Mouse (Mus musculus) kidney, postnatal 0 days (tissue): ENCODE results near the gene Tstd1. TPM values are rescaled to one million over a fixed set of nuclear protein-coding genes. Genes with fewer than 3 reads are reported as not detected.

Experiments
- ATAC-seq: fragments of 200-750 bp; cut with Nextera tagmentation; replicated peaks from 2 replicates; pipeline ENCODE4 v1.8.0; 2017; ENCODE audit warnings: low read depth, moderate number of reproducible peaks, moderate TSS enrichment, moderate library complexity; ENCODE audit not compliant: low FRiP score
- DNase-seq: peaks from one replicate; pipeline ENCODE4 v3.0.0-alpha.2; 2016; ENCODE audit warnings: low spot score
- H3K27ac ChIP-seq: fragments of 300-500 bp; sonication (generic); 2 replicates; pipeline ENCODE4 v1.5.1; 2014; ENCODE audit warnings: mild to moderate bottlenecking
- H3K27me3 ChIP-seq: fragments of 300-500 bp; sonication (generic); 2 replicates; pipeline ENCODE4 v1.6.1; 2014; ENCODE audit warnings: low read length, mixed read lengths; ENCODE audit not compliant: insufficient read depth
- H3K36me3 ChIP-seq: fragments of 300-500 bp; sonication (generic); 2 replicates; pipeline ENCODE4 v1.6.1; 2014; ENCODE audit warnings: low read length, mixed read lengths; ENCODE audit not compliant: insufficient read depth
- H3K4me1 ChIP-seq: fragments of 300-500 bp; sonication (generic); replicated peaks from 2 replicates; pipeline ENCODE4 v1.6.1; 2014; ENCODE audit warnings: antibody characterized with exemption, low read length, mixed read lengths; ENCODE audit not compliant: insufficient read depth
- H3K4me2 ChIP-seq: fragments of 300-500 bp; sonication (generic); 2 replicates; pipeline ENCODE4 v1.6.1; 2014; ENCODE audit warnings: mild to moderate bottlenecking, low read length, moderate library complexity, mixed read lengths
- H3K4me3 ChIP-seq: fragments of 300-500 bp; sonication (generic); replicated peaks from 2 replicates; pipeline ENCODE4 v1.5.1; 2014; ENCODE audit warnings: low read depth, low read length
- H3K9ac ChIP-seq: fragments of 300-500 bp; sonication (generic); 2 replicates; pipeline ENCODE4 v1.6.1; 2014; ENCODE audit warnings: low read depth, low read length
- H3K9me3 ChIP-seq: fragments of 300-500 bp; sonication (generic); replicated peaks from 2 replicates; pipeline ENCODE4 v1.6.1; 2016; ENCODE audit warnings: low read length, inconsistent platforms, mixed read lengths
- CTCF ChIP-seq: IDR thresholded peaks from 2 replicates; pipeline ENCODE4 v1.5.1; 2016; ENCODE audit warnings: antibody characterized with exemption, low read depth, mild to moderate bottlenecking, moderate library complexity
- WGBS: fragments of 180-500 bp; shearing (Covaris S2); extraction: QIAGEN DNeasy Blood & Tissue Kit; methylation state at CpG from one replicate; pipeline ENCODE4 v1.1.7; 2014; 5-methylcytosine and 5-hydroxymethylcytosine counted together
- polyA plus RNA-seq: library from polyadenylated mRNA; unstranded; fragments of >200 nt; fragmentation: Nextera tagmentation; extraction: Ambion mirVana; gene quantifications from 2 replicates; pipeline ENCODE4 v1.2.1, GENCODE M21; 2015

Gene Tstd1
- polyA plus RNA-seq, 1 experiment from 2014 or later: 4.8 TPM

GRCm38 (mm10) chr1:171412001-171412441 lies 6.7 kb upstream of the Tstd1 start:
- Histone ChIP-seq H3K27me3 (no peaks in the 10 kb centered on the region), H3K4me2 (peak overlapping the region; percentile 77), H3K4me1 (no peaks in the 10 kb centered on the region), H3K27ac (peak overlapping the region; percentile 90), H3K4me3 (peak overlapping the region; percentile 88), H3K9ac (peak overlapping the region; percentile 97), H3K9me3 (no peaks in the 10 kb centered on the region), H3K36me3 (peaks cover 16% of the 10 kb centered on the region)
- ATAC-seq (no peak), DNase-seq (peak; percentile 81)
- 1% methylated on average over 20 of the region's 20 CpGs for WGBS
- TF ChIP-seq CTCF: peak; percentile 5; the same call in 1 of the 2 replicates

- Histone ChIP-seq H3K27ac (peak overlapping the region; percentile 90), H3K4me1 (no peaks in the 10 kb centered on the region), H3K9ac (peak overlapping the region; percentile 97), H3K4me3 (peak overlapping the region; percentile 88), H3K4me2 (peak overlapping the region; percentile 77), H3K36me3 (peaks cover 20% of the 10 kb centered on the region), H3K9me3 (no peaks in the 10 kb centered on the region), H3K27me3 (no peaks in the 10 kb centered on the region)
- WGBS: 18% methylated on average over 3 of the region's 3 CpGs
- ATAC-seq: no peak
- TF ChIP-seq CTCF: no peak
- DNase-seq: peak; percentile 84
Observed at GRCm38 (mm10) chr1:171412446-171412845, 6.2 kb upstream of the Tstd1 start.

DNA sequence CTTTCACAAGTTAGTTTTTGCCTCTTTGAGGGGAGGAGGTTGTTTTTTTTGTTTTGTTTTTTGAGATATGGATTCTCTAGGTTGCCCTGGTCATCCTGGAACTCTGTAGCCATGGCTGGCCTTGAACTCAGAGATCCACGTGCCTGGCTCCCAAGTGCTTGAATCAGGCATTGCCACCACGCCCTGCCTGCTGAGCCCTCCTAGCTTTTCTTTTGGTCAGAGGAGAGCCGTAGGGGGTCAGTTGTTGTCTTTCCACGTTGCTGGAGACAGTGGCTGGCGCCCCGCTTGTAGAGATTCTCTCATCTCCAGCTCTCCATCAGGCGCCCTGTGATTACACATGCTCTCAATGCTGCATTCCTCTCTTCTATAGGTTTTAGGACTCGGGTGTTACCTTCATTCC lies 5.1 kb upstream of the Tstd1 start:
- H3K4me3 ChIP-seq: no peak overlapping the region
- peaks cover 21% of the 10 kb centered on the region for H3K36me3 ChIP-seq
- DNase-seq (no peak), ATAC-seq (no peak)
- H3K27ac ChIP-seq: no peak overlapping the region
- H3K27me3 ChIP-seq: no peaks in the 10 kb centered on the region
- H3K9me3 ChIP-seq: no peaks in the 10 kb centered on the region
- H3K4me1 ChIP-seq: no peaks in the 10 kb centered on the region
- no peak for TF ChIP-seq CTCF
- no peak overlapping the region for H3K9ac ChIP-seq
- 82% methylated on average over 8 of the region's 8 CpGs for WGBS
- H3K4me2 ChIP-seq: no peak overlapping the region

DNA sequence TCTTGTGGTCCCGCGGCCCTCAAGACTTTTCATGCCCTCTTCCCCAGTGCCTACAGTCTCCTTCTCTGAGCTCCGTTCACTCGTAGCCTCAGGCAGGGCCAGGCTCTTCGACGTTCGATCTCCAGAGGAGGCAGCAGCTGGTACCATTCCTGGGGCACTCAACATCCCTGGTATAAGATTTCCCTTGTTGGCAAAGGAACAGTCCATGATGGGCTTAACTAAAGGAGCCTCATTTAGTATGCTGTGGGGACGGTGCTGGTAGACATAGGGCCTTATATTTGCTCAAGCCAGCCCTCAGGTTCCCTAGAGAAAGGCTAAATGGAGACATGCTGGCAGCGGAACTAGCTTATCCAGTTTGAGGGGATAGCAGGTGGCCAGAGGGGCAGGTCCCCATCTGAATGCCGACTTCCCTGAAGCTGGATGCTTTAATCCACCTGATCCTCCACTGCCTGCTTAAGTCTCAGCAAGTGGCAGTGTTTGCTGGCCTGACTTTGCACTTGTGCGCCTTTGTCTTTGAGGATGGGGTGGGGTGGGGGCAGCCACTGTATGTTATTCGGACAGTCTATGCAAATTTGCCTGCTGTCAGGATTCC lies 715 bp downstream of the Tstd1 start:
- Histone ChIP-seq H3K4me2 (no peak overlapping the region), H3K9ac (no peak overlapping the region), H3K27me3 (no peaks in the 10 kb centered on the region), H3K9me3 (no peaks in the 10 kb centered on the region), H3K36me3 (peaks cover 34% of the 10 kb centered on the region), H3K4me1 (no peaks in the 10 kb centered on the region), H3K27ac (no peak overlapping the region), H3K4me3 (no peak overlapping the region)
- WGBS: 69% methylated on average over 12 of the region's 12 CpGs
- DNase-seq (no peak), ATAC-seq (no peak)
- TF ChIP-seq CTCF: no peak

GRCm38 (mm10) chr1:171419905-171420304 lies 1.2 kb downstream of the Tstd1 start:
- 89% methylated on average over 5 of the region's 5 CpGs for WGBS
- TF ChIP-seq CTCF: no peak
- no peak overlapping the region for H3K9ac ChIP-seq
- no peaks in the 10 kb centered on the region for H3K4me1 ChIP-seq
- H3K4me2 ChIP-seq: no peak overlapping the region
- H3K4me3 ChIP-seq: no peak overlapping the region
- H3K27ac ChIP-seq: no peak overlapping the region
- ATAC-seq (no peak), DNase-seq (no peak)
- H3K27me3 ChIP-seq: no peaks in the 10 kb centered on the region
- no peaks in the 10 kb centered on the region for H3K9me3 ChIP-seq
- peaks cover 34% of the 10 kb centered on the region for H3K36me3 ChIP-seq

- Histone ChIP-seq H3K9ac (no peak overlapping the region), H3K9me3 (no peaks in the 10 kb centered on the region), H3K4me1 (no peaks in the 10 kb centered on the region), H3K4me2 (no peak overlapping the region), H3K27me3 (no peaks in the 10 kb centered on the region), H3K27ac (no peak overlapping the region), H3K4me3 (no peak overlapping the region), H3K36me3 (peaks cover 13% of the 10 kb centered on the region; the same call in 1 of the 2 replicates)
- WGBS: 78% methylated on average over 8 of the region's 8 CpGs
- DNase-seq (no peak), ATAC-seq (no peak)
- TF ChIP-seq CTCF: no peak
Observed at GRCm38 (mm10) chr1:171422504-171423095, 3.9 kb downstream of the Tstd1 start.

- no peak for TF ChIP-seq CTCF
- no peak overlapping the region for H3K27ac ChIP-seq
- no peaks in the 10 kb centered on the region for H3K4me1 ChIP-seq
- 50% methylated on average over 5 of the region's 5 CpGs for WGBS
- DNase-seq: no peak
- H3K4me2 ChIP-seq: no peak overlapping the region
- H3K36me3 ChIP-seq: 0 out of 2 replicates have a peak, but pooled peaks cover 5% of the 10 kb centered on the region
- H3K9me3 ChIP-seq: no peaks in the 10 kb centered on the region
- no peaks in the 10 kb centered on the region for H3K27me3 ChIP-seq
- H3K4me3 ChIP-seq: no peak overlapping the region
- ATAC-seq: no peak
- no peak overlapping the region for H3K9ac ChIP-seq
Observed at GRCm38 (mm10) chr1:171424638-171425037, 6.0 kb downstream of the Tstd1 start.
